Mouse (Mus musculus) E14TG2a.4 (cell line): ENCODE results near the gene Cacna1f.

Experiments used
- CTCF ChIP-seq: conservative IDR thresholded peaks from 2 replicates; pipeline ENCODE4 v1.5.1; 2014; ENCODE audit warnings: low read length
- NANOG ChIP-seq: IDR thresholded peaks from 2 replicates; pipeline ENCODE4 v1.6.1; 2014; ENCODE audit warnings: borderline replicate concordance, low read length, mixed read lengths
- POU5F1 ChIP-seq: IDR thresholded peaks from 2 replicates; pipeline ENCODE4 v1.6.1; 2014; ENCODE audit warnings: low read length, borderline replicate concordance

GRCm38 (mm10) chrX:7673578-7674281, 66.8 kb downstream of the Cacna1f start:
- TF ChIP-seq CTCF, result no peak
- TF ChIP-seq POU5F1, result no peak
- TF ChIP-seq NANOG, result no peak
